Mouse (Mus musculus) G1E (cell line): Measurements from ENCODE around the gene Tnr.

Experiments used
- CTCF ChIP-seq: IDR thresholded peaks from 2 replicates; pipeline ENCODE4 v1.5.1; 2012; ENCODE audit warnings: low read depth, low read length, inconsistent platforms, mixed read lengths
- GATA1 ChIP-seq: IDR thresholded peaks from 2 replicates; pipeline ENCODE4 v1.6.1; 2012; ENCODE audit warnings: borderline replicate concordance, low read length, inconsistent platforms, mixed read lengths
- GATA2 ChIP-seq: IDR thresholded peaks from 2 replicates; pipeline ENCODE4 v1.6.1; 2012; ENCODE audit warnings: low read depth, low read length, inconsistent platforms, borderline replicate concordance
- TAL1 ChIP-seq: conservative IDR thresholded peaks from 2 replicates; pipeline ENCODE4 v1.6.1; 2012; ENCODE audit warnings: low read depth, low read length, inconsistent platforms, mixed read lengths

DNA sequence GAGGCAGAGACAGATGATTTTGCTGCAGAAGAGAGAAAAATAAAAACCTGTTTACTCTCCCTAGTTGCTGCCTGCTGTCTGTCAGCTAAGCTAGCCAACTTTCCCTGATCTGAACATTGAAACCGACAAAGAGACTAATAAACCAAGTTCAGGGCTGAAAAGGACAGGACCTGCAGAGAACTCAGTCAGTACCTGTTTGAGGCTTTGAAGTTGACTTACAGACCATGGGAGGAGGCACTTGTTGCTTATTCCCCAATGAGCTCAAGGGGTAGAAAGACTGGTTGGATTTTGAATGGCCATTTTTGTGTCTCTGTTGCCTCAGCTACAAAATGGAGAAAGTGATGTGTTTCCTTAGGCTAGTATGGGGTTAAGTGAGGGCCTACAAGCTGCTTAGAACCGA, 52.7 kb downstream of the Tnr start:
- TF ChIP-seq CTCF (no peak), TAL1 (no peak), GATA1 (no peak), GATA2 (no peak)
